Mouse (Mus musculus) hindbrain, postnatal 0 days (tissue): ENCODE measurements around the gene Cyp2ab1. TPM values are rescaled to one million over a fixed set of nuclear protein-coding genes. Genes with fewer than 3 reads are reported as not detected.

Source experiments
- ATAC-seq: fragments of 200-750 bp; cut with Nextera tagmentation; 2 replicates; pipeline ENCODE4 v1.8.0; 2017; ENCODE audit warnings: mild to moderate bottlenecking, moderate TSS enrichment, moderate library complexity
- DNase-seq: peaks from one replicate; pipeline ENCODE4 v3.0.0-alpha.2; 2015; ENCODE audit warnings: low spot score
- H3K27ac ChIP-seq: fragments of 300-500 bp; sonication (generic); 2 replicates; pipeline ENCODE4 v1.5.1; 2014; ENCODE audit warnings: mild to moderate bottlenecking
- H3K27me3 ChIP-seq: fragments of 300-500 bp; sonication (generic); 2 replicates; pipeline ENCODE4 v1.6.1; 2014; ENCODE audit warnings: low read length, mixed read lengths; ENCODE audit not compliant: insufficient read depth
- H3K36me3 ChIP-seq: fragments of 300-500 bp; sonication (generic); 2 replicates; pipeline ENCODE4 v1.6.1; 2014; ENCODE audit warnings: low read length, mixed read lengths; ENCODE audit not compliant: insufficient read depth
- H3K4me1 ChIP-seq: fragments of 300-500 bp; sonication (generic); 2 replicates; pipeline ENCODE4 v1.6.1; 2014; ENCODE audit warnings: antibody characterized with exemption, low read length, mixed read lengths; ENCODE audit not compliant: insufficient read depth
- H3K4me2 ChIP-seq: fragments of 300-500 bp; sonication (generic); 2 replicates; pipeline ENCODE4 v1.6.1; 2014; ENCODE audit warnings: low read depth, mild to moderate bottlenecking, low read length, moderate library complexity, mixed read lengths
- H3K4me3 ChIP-seq: fragments of 300-500 bp; sonication (generic); 2 replicates; pipeline ENCODE4 v1.5.1; 2014; ENCODE audit warnings: low read length
- H3K9ac ChIP-seq: fragments of 300-500 bp; sonication (generic); replicated peaks from 2 replicates; pipeline ENCODE4 v1.6.1; 2014; ENCODE audit warnings: mild to moderate bottlenecking, low read length, moderate library complexity, mixed read lengths
- H3K9me3 ChIP-seq: fragments of 300-500 bp; sonication (generic); 2 replicates; pipeline ENCODE4 v1.6.1; 2016; ENCODE audit warnings: low read length, mixed read lengths
- CTCF ChIP-seq: IDR thresholded peaks from 2 replicates; pipeline ENCODE4 v1.5.1; 2016; ENCODE audit warnings: antibody characterized with exemption, control low read depth, low read depth
- WGBS: fragments of 180-500 bp; shearing (Covaris S2); extraction: QIAGEN DNeasy Blood & Tissue Kit; methylation state at CpG from one replicate; pipeline ENCODE4 v1.1.7; 2014; 5-methylcytosine and 5-hydroxymethylcytosine counted together
- polyA plus RNA-seq: library from polyadenylated mRNA; unstranded; fragments of >200 nt; fragmentation: Nextera tagmentation; extraction: Ambion mirVana; gene quantifications from 2 replicates; pipeline ENCODE4 v1.2.1, GENCODE M21; 2015
- total RNA-seq: library from RNA; depleted of rRNA; stranded (reverse); fragments of >200 nt; gene quantifications from 2 replicates; pipeline ENCODE4 v1.2.3, GENCODE M21; 2014

Cyp2ab1 gene
- total and polyA plus RNA-seq, 2 experiments from 2014 or later, result 0.10 TPM; not detected in 1

- 87% methylated on average over 4 of the region's 4 CpGs for WGBS
- TF ChIP-seq CTCF, result no peak
- no peak for ATAC-seq
Measured at GRCm38 (mm10) chr16:20322274-20322673, 2.9 kb downstream of the Cyp2ab1 start.

GRCm38 (mm10) chr16:20316770-20317169, 8.4 kb downstream of the Cyp2ab1 start:
- Histone ChIP-seq H3K9ac (no peak overlapping the region), H3K4me3 (no peak overlapping the region), H3K27ac (no peak overlapping the region), H3K9me3 (no peaks in the 10 kb centered on the region), H3K36me3 (no peaks in the 10 kb centered on the region), H3K4me2 (no peak overlapping the region), H3K4me1 (no peaks in the 10 kb centered on the region), H3K27me3 (no peaks in the 10 kb centered on the region)
- no peak for DNase-seq
- TF ChIP-seq CTCF, result no peak
- 70% methylated on average over 6 of the region's 6 CpGs for WGBS
- no peak for ATAC-seq

More at GRCm38 (mm10) chr16:20322274-20322673, 2.9 kb downstream of the Cyp2ab1 start:
- Histone ChIP-seq H3K27me3 (no peaks in the 10 kb centered on the region), H3K4me1 (no peaks in the 10 kb centered on the region), H3K36me3 (no peaks in the 10 kb centered on the region), H3K27ac (no peak overlapping the region), H3K4me3 (no peak overlapping the region), H3K4me2 (no peak overlapping the region), H3K9ac (no peak overlapping the region), H3K9me3 (no peaks in the 10 kb centered on the region)
- no peak for DNase-seq

GRCm38 (mm10) chr16:20315266-20315665, 9.9 kb downstream of the Cyp2ab1 start:
- WGBS, result 83% methylated on average over 4 of the region's 4 CpGs

GRCm38 (mm10) chr16:20312272-20312671, 12.9 kb downstream of the Cyp2ab1 start:
- Histone ChIP-seq H3K9ac (no peak overlapping the region), H3K9me3 (no peaks in the 10 kb centered on the region), H3K27me3 (no peaks in the 10 kb centered on the region), H3K27ac (no peak overlapping the region), H3K4me1 (no peaks in the 10 kb centered on the region), H3K4me3 (no peak overlapping the region), H3K4me2 (no peak overlapping the region), H3K36me3 (no peaks in the 10 kb centered on the region)
- TF ChIP-seq CTCF, result no peak
- DNase-seq (no peak), ATAC-seq (no peak)
- WGBS, result 78% methylated on average over 14 of the region's 14 CpGs

More at GRCm38 (mm10) chr16:20315266-20315665, 9.9 kb downstream of the Cyp2ab1 start:
- DNase-seq (no peak), ATAC-seq (no peak)
- Histone ChIP-seq H3K9ac (no peak overlapping the region), H3K9me3 (no peaks in the 10 kb centered on the region), H3K4me3 (no peak overlapping the region), H3K4me2 (no peak overlapping the region), H3K4me1 (no peaks in the 10 kb centered on the region), H3K27me3 (no peaks in the 10 kb centered on the region), H3K36me3 (no peaks in the 10 kb centered on the region), H3K27ac (no peak overlapping the region)
- TF ChIP-seq CTCF, result no peak

GRCm38 (mm10) chr16:20301770-20302649, 23.2 kb downstream of the Cyp2ab1 start, which contains the start of gene Parl:
Parl (minus strand) TSS chr16:20302387.
- WGBS, result under 1% methylated on average over 49 of the region's 52 CpGs
- peaks cover 3% of the 10 kb centered on the region for H3K36me3 ChIP-seq
- peak within 1 kb of the TSS; percentile 75 for H3K9ac ChIP-seq
- H3K4me2 ChIP-seq, result peak within 1 kb of the TSS; percentile 68
- peaks cover 17% of the 10 kb centered on the region for H3K4me1 ChIP-seq
- H3K27me3 ChIP-seq, result no peaks in the 10 kb centered on the region
- peak within 1 kb of the TSS; percentile 77 for H3K4me3 ChIP-seq
- peak; percentile 97 for TF ChIP-seq CTCF
- H3K27ac ChIP-seq, result peak within 1 kb of the TSS; percentile 72
- peak; percentile 96 for ATAC-seq
- DNase-seq, result peak; percentile 94
- H3K9me3 ChIP-seq, result no peaks in the 10 kb centered on the region

GRCm38 (mm10) chr16:20300076-20300475, 25.1 kb downstream of the Cyp2ab1 start:
- TF ChIP-seq CTCF, result no peak
- WGBS, result 84% methylated on average over 2 of the region's 2 CpGs
- Histone ChIP-seq H3K27me3 (no peaks in the 10 kb centered on the region), H3K9ac (no peak overlapping the region), H3K4me1 (peaks cover 17% of the 10 kb centered on the region), H3K4me2 (0 out of 2 replicates have a peak overlapping the region, but pooled peaks have one; percentile 2), H3K36me3 (peaks cover 12% of the 10 kb centered on the region), H3K27ac (no peak overlapping the region), H3K9me3 (no peaks in the 10 kb centered on the region), H3K4me3 (no peak overlapping the region)
- ATAC-seq (no peak), DNase-seq (no peak)

GRCm38 (mm10) chr16:20280238-20280637, 45.0 kb downstream of the Cyp2ab1 start:
- Histone ChIP-seq H3K9me3 (no peaks in the 10 kb centered on the region), H3K27ac (no peak overlapping the region), H3K9ac (no peak overlapping the region), H3K27me3 (no peaks in the 10 kb centered on the region), H3K4me2 (no peak overlapping the region), H3K4me3 (no peak overlapping the region), H3K4me1 (no peaks in the 10 kb centered on the region), H3K36me3 (peaks cover 46% of the 10 kb centered on the region)
- WGBS, result 91% methylated on average over 4 of the region's 4 CpGs
- no peak for TF ChIP-seq CTCF
- no peak for ATAC-seq
- DNase-seq, result no peak
